Mouse (Mus musculus) ES-E14 (cell line): ENCODE data around the gene Pard3b. TPM values are rescaled to one million over a fixed set of nuclear protein-coding genes. Genes with fewer than 3 reads are reported as not detected.

Experiments used
- DNase-seq: peaks from one replicate; pipeline ENCODE4 v3.0.0-alpha.2; 2013; ENCODE audit warnings: low read depth, low spot score
- H3K27ac ChIP-seq: 2 replicates; pipeline ENCODE4 v1.5.1; 2012; ENCODE audit warnings: low read depth, mild to moderate bottlenecking, low read length, moderate library complexity, mixed read lengths; ENCODE audit not compliant: poor library complexity, insufficient read depth, severe bottlenecking
- H3K36me3 ChIP-seq: 2 replicates; pipeline ENCODE4 v1.6.1; 2012; ENCODE audit warnings: mild to moderate bottlenecking, low read length, moderate library complexity, mixed read lengths; ENCODE audit not compliant: control insufficient read depth, poor library complexity, insufficient read depth, severe bottlenecking
- H3K4me1 ChIP-seq, 2 experiments: fragments of 150-350 bp in 1 of 2; sonication (generic) in 1 of 2; 2 replicates each; pipeline ENCODE4 v1.6.1; 2012; ENCODE audit warnings: low read length in 2 of 2, mild to moderate bottlenecking in 1 of 2, mixed read lengths in 1 of 2; ENCODE audit not compliant: control insufficient read depth in 2 of 2, insufficient read depth in 2 of 2, poor library complexity in 1 of 2
- H3K4me3 ChIP-seq, 2 experiments: fragments of 150-350 bp in 1 of 2; sonication (generic) in 1 of 2; 2 replicates each; pipeline ENCODE4 v1.5.1; 2012; ENCODE audit warnings: low read length in 2 of 2, low read depth in 1 of 2, mild to moderate bottlenecking in 1 of 2, mixed read lengths in 1 of 2; ENCODE audit not compliant: insufficient read depth in 1 of 2, poor library complexity in 1 of 2, severe bottlenecking in 1 of 2
- H3K9ac ChIP-seq: 2 replicates; pipeline ENCODE4 v1.6.1; 2012; ENCODE audit warnings: low read depth, mild to moderate bottlenecking, low read length, mixed read lengths; ENCODE audit not compliant: poor library complexity, insufficient read depth, severe bottlenecking
- H3K9me3 ChIP-seq: fragments of 150-350 bp; sonication (generic); 2 replicates; pipeline ENCODE4 v1.6.1; 2012; ENCODE audit warnings: low read depth, mild to moderate bottlenecking, low read length; ENCODE audit not compliant: control insufficient read depth, insufficient read depth
- CHD2 ChIP-seq: IDR thresholded peaks from 2 replicates; pipeline ENCODE4 v1.6.1; 2014; ENCODE audit warnings: mild to moderate bottlenecking, low read depth, low read length, inconsistent platforms
- HCFC1 ChIP-seq: IDR thresholded peaks from 2 replicates; pipeline ENCODE4 v1.6.1; 2012; ENCODE audit warnings: low read length, inconsistent platforms, borderline replicate concordance; ENCODE audit not compliant: insufficient read depth
- MAFK ChIP-seq: IDR thresholded peaks from 2 replicates; pipeline ENCODE4 v1.6.1; 2014; ENCODE audit warnings: mild to moderate bottlenecking, low read depth, low read length, inconsistent platforms; ENCODE audit not compliant: insufficient read depth
- ZC3H11A ChIP-seq: IDR thresholded peaks from 2 replicates; pipeline ENCODE4 v1.6.1; 2012; ENCODE audit warnings: low read depth, mild to moderate bottlenecking, inconsistent platforms, low read length, borderline replicate concordance
- ZNF384 ChIP-seq: IDR thresholded peaks from 2 replicates; pipeline ENCODE4 v1.6.1; 2012; ENCODE audit warnings: low read depth, low read length, inconsistent platforms
- in situ Hi-C, 2 experiments: fragments of 600-800 bp; cut with MboI; formaldehyde crosslinking; loops; one replicate each; pipeline ENCODE4 v1.15.1; 2025; ENCODE audit warnings: low sequenced_read_pairs in 2 of 2, inconsistent platforms in 1 of 2; ENCODE audit not compliant: unreplicated experiment in 2 of 2
- total RNA-seq: library from RNA; depleted of rRNA; stranded (reverse); fragments of 300-350 nt; gene quantifications from 2 replicates; pipeline ENCODE4 v1.2.3, GENCODE M21; 2012

Gene Pard3b
- total RNA-seq, 1 experiment, result 0.49 TPM

DNA sequence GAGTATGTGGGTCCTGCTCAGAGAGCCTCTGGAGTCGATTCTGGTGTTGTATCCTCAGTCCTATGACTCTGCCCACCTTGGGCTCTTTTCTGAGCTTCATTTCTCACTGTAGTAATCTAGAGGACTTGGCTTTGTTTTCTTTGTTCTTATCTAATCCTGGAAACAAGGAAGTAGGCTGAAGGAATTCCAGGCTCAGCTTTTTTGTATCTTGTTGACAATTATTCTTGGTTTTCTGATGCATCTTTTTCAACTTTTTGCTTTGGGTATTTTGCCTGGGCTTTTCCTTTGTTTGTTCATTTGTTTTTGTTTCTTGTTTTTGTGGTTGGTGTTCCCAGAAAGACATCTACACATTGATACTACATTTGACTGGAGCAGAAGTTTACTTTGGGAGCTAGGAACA, 236.3 kb downstream of the Pard3b start:
- in situ Hi-C loops, result no loop called here
- H3K9me3 ChIP-seq, result no peaks in the 10 kb centered on the region
- H3K4me1 ChIP-seq, result no peaks in the 10 kb centered on the region
- H3K4me3 ChIP-seq, result no peak overlapping the region
- no peaks in the 10 kb centered on the region for H3K36me3 ChIP-seq
- TF ChIP-seq ZC3H11A (no peak), MAFK (no peak), CHD2 (no peak), ZNF384 (no peak), HCFC1 (no peak)
- no peak for DNase-seq
- no peak overlapping the region for H3K9ac ChIP-seq
- no peak overlapping the region for H3K27ac ChIP-seq

- no peak for DNase-seq
- Histone ChIP-seq H3K27ac (no peak overlapping the region), H3K9me3 (no peaks in the 10 kb centered on the region), H3K4me3 (no peak overlapping the region), H3K4me1 (no peaks in the 10 kb centered on the region), H3K36me3 (no peaks in the 10 kb centered on the region), H3K9ac (no peak overlapping the region)
- in situ Hi-C loops, result no loop called here
- TF ChIP-seq ZC3H11A (no peak), HCFC1 (no peak), ZNF384 (no peak), CHD2 (no peak), MAFK (no peak)
These were observed 241.3 kb downstream of the Pard3b start for GRCm38 (mm10) chr1:61879706-61880470.

DNA sequence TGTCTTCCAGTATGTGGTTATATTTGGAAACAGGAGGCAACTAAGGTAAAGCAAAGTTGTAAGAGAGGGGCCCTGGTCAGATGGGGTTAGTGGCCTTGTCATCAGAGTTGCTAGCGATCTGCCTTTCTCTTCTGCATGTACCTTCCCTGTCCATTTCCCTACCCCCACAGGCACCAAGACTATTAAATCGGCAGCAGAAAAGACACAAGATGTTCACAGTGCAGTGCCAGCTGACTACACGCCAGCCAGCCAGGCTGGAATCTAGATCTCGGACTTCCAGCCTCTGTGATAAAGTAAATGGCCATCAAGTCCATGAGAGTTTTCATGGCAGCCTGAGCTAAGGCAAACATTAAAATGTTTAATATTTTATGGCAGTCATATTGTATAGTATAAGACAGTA, 257.4 kb downstream of the Pard3b start:
- H3K9me3 ChIP-seq, result no peaks in the 10 kb centered on the region
- no peaks in the 10 kb centered on the region for H3K4me1 ChIP-seq
- no peak for DNase-seq
- in situ Hi-C loops, result no loop called here
- H3K36me3 ChIP-seq, result no peaks in the 10 kb centered on the region
- H3K27ac ChIP-seq, result no peak overlapping the region
- TF ChIP-seq MAFK (no peak), ZNF384 (no peak), CHD2 (no peak), ZC3H11A (no peak), HCFC1 (no peak)
- H3K9ac ChIP-seq, result no peak overlapping the region
- no peak overlapping the region for H3K4me3 ChIP-seq

DNA sequence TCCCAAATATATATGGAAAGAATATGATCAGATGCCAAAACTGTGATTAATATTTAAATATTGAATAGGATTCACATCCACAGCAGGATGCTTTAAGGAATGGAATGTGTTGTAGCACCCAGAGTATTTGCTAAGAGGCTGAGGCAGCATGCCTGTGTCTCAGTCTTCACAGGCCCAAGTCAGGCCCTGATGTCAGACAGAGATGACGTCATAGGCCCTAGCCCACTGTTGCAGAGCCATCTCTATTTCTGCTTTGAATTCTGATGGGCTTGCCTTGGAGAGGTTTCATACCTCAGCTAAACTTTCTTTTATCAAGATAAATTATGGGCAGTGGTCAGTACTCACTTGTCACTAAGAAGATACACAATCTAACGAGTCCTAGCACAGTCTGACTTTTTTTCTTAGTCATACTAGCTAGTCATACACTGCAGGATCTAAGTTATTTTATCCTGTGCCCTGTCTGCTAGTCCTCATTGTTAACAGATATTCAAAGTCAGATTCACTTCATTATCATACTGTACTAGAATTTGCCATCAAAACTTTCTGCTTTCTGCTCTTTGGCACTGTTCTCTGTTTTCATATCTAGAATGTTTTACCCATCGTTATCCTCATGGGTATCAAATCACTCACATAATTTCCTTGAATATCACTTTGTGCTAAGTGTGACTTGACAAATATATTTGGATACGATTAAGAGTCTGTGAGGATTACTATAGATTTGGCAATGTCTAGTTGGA, 264.8 kb downstream of the Pard3b start:
- TF ChIP-seq MAFK, result no peak
- TF ChIP-seq ZNF384, result no peak
- TF ChIP-seq HCFC1, result no peak
- no peak for TF ChIP-seq CHD2
- no peak for TF ChIP-seq ZC3H11A
- no peak for DNase-seq
- Histone ChIP-seq H3K4me1 (no peaks in the 10 kb centered on the region), H3K27ac (no peak overlapping the region), H3K9ac (no peak overlapping the region), H3K4me3 (no peak overlapping the region), H3K9me3 (no peaks in the 10 kb centered on the region), H3K36me3 (no peaks in the 10 kb centered on the region)
- in situ Hi-C loops, result no loop called here
